Mouse (Mus musculus) heart, adult 2 months (tissue): ENCODE results near the gene Itgb7.

Source experiments
- CTCF ChIP-seq: fragments of 200-600 bp; IDR thresholded peaks from 2 replicates; pipeline ENCODE4 v1.8.1; 2022; ENCODE audit warnings: antibody characterized with exemption, mild to moderate bottlenecking, moderate library complexity
- POLR2A ChIP-seq: fragments of 200-500 bp; IDR thresholded peaks from 2 replicates; pipeline ENCODE4 v1.6.1; 2011; ENCODE audit warnings: mild to moderate bottlenecking, low read depth, low read length, control low read depth; ENCODE audit not compliant: insufficient read depth

GRCm38 (mm10) chr15:102188883-102189282 is 42.9 kb downstream of the Itgb7 start:
- no peak for TF ChIP-seq CTCF
- TF ChIP-seq POLR2A = no peak
